Mouse (Mus musculus) limb, embryonic 13.5 days (tissue): ENCODE data around the gene Rad23b. TPM values are rescaled to one million over a fixed set of nuclear protein-coding genes. Genes with fewer than 3 reads are reported as not detected.

Source experiments
- ATAC-seq: fragments of 200-750 bp; cut with Nextera tagmentation; 2 replicates; pipeline ENCODE4 v1.8.0; 2017; ENCODE audit warnings: low read depth, moderate number of reproducible peaks, moderate TSS enrichment; ENCODE audit not compliant: low FRiP score
- H3K27ac ChIP-seq: fragments of 300-500 bp; sonication (generic); 2 replicates; pipeline ENCODE4 v1.5.1; 2015; ENCODE audit warnings: inconsistent platforms, mild to moderate bottlenecking, moderate library complexity
- H3K27me3 ChIP-seq: fragments of 300-500 bp; sonication (generic); 2 replicates; pipeline ENCODE4 v1.6.1; 2015; ENCODE audit warnings: mild to moderate bottlenecking, inconsistent platforms
- H3K36me3 ChIP-seq: fragments of 300-500 bp; sonication (generic); 2 replicates; pipeline ENCODE4 v1.6.1; 2015; ENCODE audit warnings: inconsistent platforms, mild to moderate bottlenecking, moderate library complexity
- H3K4me1 ChIP-seq: fragments of 300-500 bp; sonication (generic); 2 replicates; pipeline ENCODE4 v1.6.1; 2015; ENCODE audit warnings: inconsistent platforms
- H3K4me2 ChIP-seq: fragments of 300-500 bp; sonication (generic); replicated peaks from 2 replicates; pipeline ENCODE4 v1.6.1; 2015; ENCODE audit warnings: inconsistent platforms, mild to moderate bottlenecking, moderate library complexity
- H3K4me3 ChIP-seq: fragments of 300-500 bp; sonication (generic); 2 replicates; pipeline ENCODE4 v1.5.1; 2015; ENCODE audit warnings: moderate library complexity, mild to moderate bottlenecking, inconsistent platforms
- H3K9ac ChIP-seq: fragments of 300-500 bp; sonication (generic); 2 replicates; pipeline ENCODE4 v1.6.1; 2015; ENCODE audit warnings: mild to moderate bottlenecking, inconsistent platforms
- H3K9me3 ChIP-seq: fragments of 300-500 bp; sonication (generic); 2 replicates; pipeline ENCODE4 v1.6.1; 2016; ENCODE audit warnings: inconsistent platforms
- WGBS: fragments of 180-500 bp; shearing (Covaris S2); methylation state at CpG from one replicate; pipeline ENCODE4 v1.1.7; 2015; 5-methylcytosine and 5-hydroxymethylcytosine counted together
- polyA plus RNA-seq: library from polyadenylated mRNA; unstranded; fragments of >200 nt; fragmentation: Nextera tagmentation; extraction: Ambion mirVana; gene quantifications from 2 replicates; pipeline ENCODE4 v1.2.1, GENCODE M21; 2015

The Rad23b gene
- polyA plus RNA-seq, 1 experiment from 2014 or later: 79.1 TPM

- Histone ChIP-seq H3K9me3 (no peaks in the 10 kb centered on the region), H3K4me2 (no peak overlapping the region), H3K9ac (no peak overlapping the region), H3K4me1 (no peaks in the 10 kb centered on the region), H3K36me3 (no peaks in the 10 kb centered on the region), H3K27ac (no peak overlapping the region), H3K27me3 (no peaks in the 10 kb centered on the region), H3K4me3 (no peak overlapping the region)
- ATAC-seq: no peak
- WGBS: 57% methylated on average over 1 of the region's 1 CpGs
Measured at GRCm38 (mm10) chr4:55338905-55339304, 10.9 kb upstream of the Rad23b start.

- H3K4me3 ChIP-seq: no peak overlapping the region
- H3K9me3 ChIP-seq: no peaks in the 10 kb centered on the region
- H3K36me3 ChIP-seq: no peaks in the 10 kb centered on the region
- no peaks in the 10 kb centered on the region for H3K4me1 ChIP-seq
- H3K9ac ChIP-seq: no peak overlapping the region
- H3K4me2 ChIP-seq: no peak overlapping the region
- no peak for ATAC-seq
- no peaks in the 10 kb centered on the region for H3K27me3 ChIP-seq
- no peak overlapping the region for H3K27ac ChIP-seq
- 56% methylated on average over 4 of the region's 4 CpGs for WGBS
Measured at GRCm38 (mm10) chr4:55339388-55339787, 10.5 kb upstream of the Rad23b start.

GRCm38 (mm10) chr4:55341797-55342196 lies 8.0 kb upstream of the Rad23b start:
- ATAC-seq: no peak
- H3K27ac ChIP-seq: no peak overlapping the region
- 88% methylated on average over 1 of the region's 1 CpGs for WGBS

GRCm38 (mm10) chr4:55342602-55343001 lies 7.2 kb upstream of the Rad23b start:
- H3K4me1 ChIP-seq: no peaks in the 10 kb centered on the region
- 86% methylated on average over 5 of the region's 5 CpGs for WGBS
- H3K4me3 ChIP-seq: no peak overlapping the region
- no peak for ATAC-seq
- no peak overlapping the region for H3K4me2 ChIP-seq
- H3K27ac ChIP-seq: no peak overlapping the region
- no peaks in the 10 kb centered on the region for H3K36me3 ChIP-seq
- H3K9ac ChIP-seq: no peak overlapping the region
- no peaks in the 10 kb centered on the region for H3K27me3 ChIP-seq
- H3K9me3 ChIP-seq: no peaks in the 10 kb centered on the region

More at GRCm38 (mm10) chr4:55341797-55342196, 8.0 kb upstream of the Rad23b start:
- H3K9me3 ChIP-seq: no peaks in the 10 kb centered on the region
- no peak overlapping the region for H3K9ac ChIP-seq
- no peaks in the 10 kb centered on the region for H3K4me1 ChIP-seq
- no peaks in the 10 kb centered on the region for H3K36me3 ChIP-seq
- no peaks in the 10 kb centered on the region for H3K27me3 ChIP-seq
- no peak overlapping the region for H3K4me3 ChIP-seq
- H3K4me2 ChIP-seq: no peak overlapping the region

GRCm38 (mm10) chr4:55343287-55343686 lies 6.6 kb upstream of the Rad23b start:
- Histone ChIP-seq H3K27me3 (no peaks in the 10 kb centered on the region), H3K27ac (no peak overlapping the region), H3K36me3 (no peaks in the 10 kb centered on the region), H3K4me2 (no peak overlapping the region), H3K4me3 (no peak overlapping the region), H3K9me3 (no peaks in the 10 kb centered on the region), H3K4me1 (no peaks in the 10 kb centered on the region), H3K9ac (no peak overlapping the region)
- no peak for ATAC-seq
- WGBS: 94% methylated on average over 3 of the region's 3 CpGs

GRCm38 (mm10) chr4:55348759-55349451 lies 938 bp upstream of the Rad23b start:
- Histone ChIP-seq H3K27me3 (no peaks in the 10 kb centered on the region), H3K4me3 (peak overlapping the region; percentile 99), H3K36me3 (no peaks in the 10 kb centered on the region), H3K27ac (peak overlapping the region; percentile 90), H3K9me3 (no peaks in the 10 kb centered on the region), H3K4me1 (peaks cover 18% of the 10 kb centered on the region), H3K9ac (peak overlapping the region; percentile 66), H3K4me2 (peak overlapping the region; percentile 71)
- 11% methylated on average over 12 of the region's 12 CpGs for WGBS
- no peak for ATAC-seq

GRCm38 (mm10) chr4:55350219-55350931 lies 532 bp downstream of the Rad23b start:
- Histone ChIP-seq H3K9me3 (no peaks in the 10 kb centered on the region), H3K4me1 (peaks cover 23% of the 10 kb centered on the region), H3K9ac (peak overlapping the region; percentile 95), H3K27ac (peak overlapping the region; percentile 89), H3K4me2 (peak overlapping the region; percentile 76), H3K4me3 (peak overlapping the region; percentile 99), H3K36me3 (no peaks in the 10 kb centered on the region), H3K27me3 (no peaks in the 10 kb centered on the region)
- ATAC-seq: peak; percentile 64; the same call in 1 of the 2 replicates
- WGBS: under 1% methylated on average over 57 of the region's 66 CpGs

GRCm38 (mm10) chr4:55351037-55351436 lies 1.2 kb downstream of the Rad23b start:
- Histone ChIP-seq H3K9me3 (no peaks in the 10 kb centered on the region), H3K27me3 (no peaks in the 10 kb centered on the region), H3K4me3 (peak overlapping the region; percentile 99), H3K36me3 (peaks cover 4% of the 10 kb centered on the region), H3K4me1 (peaks cover 23% of the 10 kb centered on the region), H3K27ac (peak overlapping the region; percentile 89; the same call in 1 of the 2 replicates), H3K9ac (peak overlapping the region; percentile 95), H3K4me2 (peak overlapping the region; percentile 76)
- WGBS: 9% methylated on average over 12 of the region's 12 CpGs
- ATAC-seq: no peak

GRCm38 (mm10) chr4:55351860-55352259 lies 2.0 kb downstream of the Rad23b start:
- no peak overlapping the region for H3K9ac ChIP-seq
- ATAC-seq: no peak
- H3K27me3 ChIP-seq: no peaks in the 10 kb centered on the region
- peak overlapping the region; percentile 20 for H3K4me3 ChIP-seq
- peaks cover 25% of the 10 kb centered on the region for H3K4me1 ChIP-seq
- H3K4me2 ChIP-seq: peak overlapping the region; percentile 76
- H3K36me3 ChIP-seq: peaks cover 12% of the 10 kb centered on the region
- no peaks in the 10 kb centered on the region for H3K9me3 ChIP-seq
- H3K27ac ChIP-seq: no peak overlapping the region

- WGBS: 85% methylated on average over 1 of the region's 1 CpGs
Measured at GRCm38 (mm10) chr4:55354038-55354437, 4.2 kb downstream of the Rad23b start.

GRCm38 (mm10) chr4:55355845-55356244 lies 6.0 kb downstream of the Rad23b start:
- peaks cover 19% of the 10 kb centered on the region for H3K36me3 ChIP-seq
- H3K27ac ChIP-seq: no peak overlapping the region
- whole genome bisulfite sequencing: 97% methylated on average over 1 of the region's 1 CpGs
- H3K27me3 ChIP-seq: no peaks in the 10 kb centered on the region
- no peak for ATAC-seq
- no peak overlapping the region for H3K4me3 ChIP-seq
- H3K9ac ChIP-seq: no peak overlapping the region
- peaks cover 23% of the 10 kb centered on the region for H3K4me1 ChIP-seq
- H3K9me3 ChIP-seq: no peaks in the 10 kb centered on the region
- H3K4me2 ChIP-seq: no peak overlapping the region

More at GRCm38 (mm10) chr4:55354038-55354437, 4.2 kb downstream of the Rad23b start:
- Histone ChIP-seq H3K4me2 (no peak overlapping the region), H3K27ac (no peak overlapping the region), H3K9ac (no peak overlapping the region), H3K36me3 (peaks cover 12% of the 10 kb centered on the region), H3K27me3 (no peaks in the 10 kb centered on the region), H3K4me1 (peaks cover 24% of the 10 kb centered on the region), H3K4me3 (no peak overlapping the region), H3K9me3 (no peaks in the 10 kb centered on the region)
- no peak for ATAC-seq

GRCm38 (mm10) chr4:55356726-55357125 lies 6.9 kb downstream of the Rad23b start:
- H3K4me3 ChIP-seq: no peak overlapping the region
- H3K4me1 ChIP-seq: peaks cover 21% of the 10 kb centered on the region
- no peaks in the 10 kb centered on the region for H3K9me3 ChIP-seq
- peaks cover 19% of the 10 kb centered on the region for H3K36me3 ChIP-seq
- no peak overlapping the region for H3K9ac ChIP-seq
- no peak overlapping the region for H3K4me2 ChIP-seq
- WGBS: 89% methylated on average over 3 of the region's 3 CpGs
- H3K27me3 ChIP-seq: no peaks in the 10 kb centered on the region
- ATAC-seq: no peak
- no peak overlapping the region for H3K27ac ChIP-seq
